Mouse (Mus musculus) testis, adult 2 months (tissue): ENCODE data around the gene Themis3. TPM values are rescaled to one million over a fixed set of nuclear protein-coding genes. Genes with fewer than 3 reads are reported as not detected.

Experiments
- H3K27ac ChIP-seq: fragments of 200-500 bp; 2 replicates; pipeline ENCODE4 v1.5.1; 2012; ENCODE audit warnings: low read depth, low read length; ENCODE audit not compliant: control insufficient read depth, insufficient read depth
- H3K27me3 ChIP-seq: fragments of 200-500 bp; 2 replicates; pipeline ENCODE4 v1.6.1; 2012; ENCODE audit warnings: mild to moderate bottlenecking, low read length, moderate library complexity; ENCODE audit not compliant: control insufficient read depth, insufficient read depth
- H3K36me3 ChIP-seq: fragments of 200-500 bp; 2 replicates; pipeline ENCODE4 v1.6.1; 2012; ENCODE audit warnings: mild to moderate bottlenecking, low read length; ENCODE audit not compliant: control insufficient read depth, insufficient read depth
- H3K4me1 ChIP-seq: fragments of 200-500 bp; 2 replicates; pipeline ENCODE4 v1.6.1; 2012; ENCODE audit warnings: low read length; ENCODE audit not compliant: control insufficient read depth, insufficient read depth
- H3K4me3 ChIP-seq: fragments of 200-500 bp; 2 replicates; pipeline ENCODE4 v1.5.1; 2012; ENCODE audit warnings: low read depth, mild to moderate bottlenecking, low read length, moderate library complexity, mixed read lengths; ENCODE audit not compliant: control insufficient read depth
- CTCF ChIP-seq: fragments of 200-500 bp; IDR thresholded peaks from 2 replicates; pipeline ENCODE4 v1.5.1; 2012; ENCODE audit warnings: low read depth, mild to moderate bottlenecking, inconsistent platforms, low read length, moderate library complexity; ENCODE audit not compliant: control insufficient read depth, insufficient read depth, insufficient replicate concordance
- POLR2A ChIP-seq: fragments of 200-500 bp; IDR thresholded peaks from 2 replicates; pipeline ENCODE4 v1.6.1; 2012; ENCODE audit warnings: low read depth, mild to moderate bottlenecking, inconsistent platforms, low read length, moderate library complexity; ENCODE audit not compliant: control insufficient read depth
- polyA plus RNA-seq: library from polyadenylated mRNA; depleted of rRNA; stranded (reverse); fragments of >200 nt; gene quantifications from 2 replicates; pipeline ENCODE4 v1.2.3, GENCODE M21; 2012

Gene Themis3
- polyA plus RNA-seq, 1 experiment: not detected

DNA sequence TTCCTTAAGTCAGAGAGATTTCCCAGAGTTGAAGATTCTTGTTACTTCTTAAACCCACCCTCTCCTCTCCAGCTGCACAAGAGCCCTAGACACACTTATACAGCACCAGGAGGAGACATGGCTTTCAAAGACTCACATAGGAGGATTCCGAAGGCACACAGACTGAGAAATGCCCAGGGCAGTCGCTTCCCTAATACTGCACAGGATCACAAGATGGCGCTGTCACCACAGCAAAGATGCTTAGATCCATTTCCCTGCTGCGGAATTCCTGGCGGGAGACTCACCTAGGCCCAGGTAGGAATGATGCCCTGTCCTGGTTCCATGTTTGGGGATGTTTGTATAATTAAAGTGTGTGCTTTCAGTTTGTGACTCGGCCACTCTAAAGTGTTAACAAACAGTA is 16.4 kb downstream of the Themis3 start:
- H3K36me3 ChIP-seq: no peaks in the 10 kb centered on the region
- H3K27me3 ChIP-seq: no peaks in the 10 kb centered on the region
- TF ChIP-seq CTCF (peak; percentile 61; the same call in 1 of the 2 replicates), POLR2A (no peak)
- H3K4me1 ChIP-seq: no peaks in the 10 kb centered on the region; the same call in 1 of the 2 replicates
- H3K4me3 ChIP-seq: no peak overlapping the region
- H3K27ac ChIP-seq: no peak overlapping the region

DNA sequence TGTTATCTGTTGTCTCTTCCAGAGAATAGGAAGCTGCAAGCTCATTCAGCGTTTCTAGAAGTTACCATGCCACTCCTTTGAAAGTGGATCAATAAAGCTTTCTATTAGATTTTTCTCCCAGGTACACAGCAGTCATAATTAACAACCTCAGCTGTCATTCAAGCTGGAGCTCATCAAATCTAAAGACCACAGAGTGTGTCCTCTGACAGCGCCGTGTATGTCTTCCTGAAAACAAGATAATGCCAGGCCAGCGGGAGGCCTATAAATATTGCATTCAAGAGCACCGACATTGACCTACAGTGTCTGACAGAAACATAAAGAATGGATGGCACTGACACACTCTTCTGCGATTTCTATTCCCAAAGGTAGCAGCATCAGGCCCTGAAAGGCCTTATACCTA is 16.9 kb downstream of the Themis3 start:
- H3K27ac ChIP-seq: no peak overlapping the region
- H3K27me3 ChIP-seq: no peaks in the 10 kb centered on the region
- H3K36me3 ChIP-seq: no peaks in the 10 kb centered on the region
- TF ChIP-seq CTCF: no peak
- no peak for TF ChIP-seq POLR2A
- no peaks in the 10 kb centered on the region; the same call in 1 of the 2 replicates for H3K4me1 ChIP-seq
- no peak overlapping the region for H3K4me3 ChIP-seq

DNA sequence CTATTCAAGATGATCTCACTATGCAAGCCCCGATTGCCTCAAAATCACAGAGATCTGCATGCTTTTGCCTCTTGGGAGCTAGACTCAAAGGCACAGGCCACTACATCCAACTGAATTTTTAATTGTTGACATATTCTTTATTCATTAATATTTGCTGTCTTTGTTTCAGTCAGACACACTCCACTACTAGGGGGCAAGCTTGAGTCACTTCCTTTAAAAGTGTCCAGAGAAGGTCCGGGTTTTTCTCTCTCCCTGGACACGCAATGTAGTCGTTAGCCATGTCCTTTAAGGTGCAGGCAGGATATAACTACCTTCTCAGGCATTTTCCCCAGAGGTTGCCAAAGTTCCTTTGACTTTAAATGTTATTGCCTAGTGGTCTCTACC is 21.8 kb downstream of the Themis3 start:
- Histone ChIP-seq H3K27ac (no peak overlapping the region), H3K36me3 (no peaks in the 10 kb centered on the region), H3K27me3 (no peaks in the 10 kb centered on the region), H3K4me3 (no peak overlapping the region), H3K4me1 (no peaks in the 10 kb centered on the region)
- no peak for TF ChIP-seq POLR2A
- TF ChIP-seq CTCF: no peak

DNA sequence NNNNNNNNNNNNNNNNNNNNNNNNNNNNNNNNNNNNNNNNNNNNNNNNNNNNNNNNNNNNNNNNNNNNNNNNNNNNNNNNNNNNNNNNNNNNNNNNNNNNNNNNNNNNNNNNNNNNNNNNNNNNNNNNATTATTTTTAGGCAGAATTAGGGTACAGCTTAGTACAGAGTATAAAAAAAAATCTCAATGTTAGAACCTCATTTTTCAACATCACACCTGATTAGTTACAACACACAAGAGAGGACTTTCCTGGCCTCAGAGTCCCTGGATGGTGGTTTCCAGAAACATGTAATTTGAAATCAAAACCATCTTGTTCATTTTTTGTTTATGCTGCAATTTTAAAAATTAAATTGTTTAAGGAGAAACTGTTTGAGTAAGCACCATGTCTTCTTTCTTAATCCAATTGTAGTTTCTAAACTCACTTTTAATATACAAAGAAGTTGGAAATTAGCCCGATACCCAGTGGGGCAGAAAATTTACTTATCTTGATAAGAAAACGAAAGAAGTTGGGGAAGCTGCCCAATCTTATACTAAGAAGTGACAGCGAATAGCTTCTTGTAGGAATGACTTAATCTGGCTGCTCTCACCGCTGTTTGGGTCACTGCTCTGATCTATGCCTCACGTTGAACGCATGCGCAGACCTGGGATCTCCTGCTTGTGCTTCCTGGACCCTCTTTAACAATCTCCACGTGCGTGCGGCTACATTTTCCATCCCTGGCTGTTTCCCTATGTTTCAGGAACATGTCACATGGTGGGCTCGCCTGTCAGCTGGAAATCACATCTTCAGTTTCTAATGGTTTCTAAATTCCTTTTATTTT is 22.4 kb downstream of the Themis3 start:
- TF ChIP-seq POLR2A (no peak), CTCF (no peak)
- Histone ChIP-seq H3K4me1 (no peaks in the 10 kb centered on the region), H3K27me3 (no peaks in the 10 kb centered on the region), H3K4me3 (no peak overlapping the region), H3K27ac (no peak overlapping the region), H3K36me3 (no peaks in the 10 kb centered on the region)

DNA sequence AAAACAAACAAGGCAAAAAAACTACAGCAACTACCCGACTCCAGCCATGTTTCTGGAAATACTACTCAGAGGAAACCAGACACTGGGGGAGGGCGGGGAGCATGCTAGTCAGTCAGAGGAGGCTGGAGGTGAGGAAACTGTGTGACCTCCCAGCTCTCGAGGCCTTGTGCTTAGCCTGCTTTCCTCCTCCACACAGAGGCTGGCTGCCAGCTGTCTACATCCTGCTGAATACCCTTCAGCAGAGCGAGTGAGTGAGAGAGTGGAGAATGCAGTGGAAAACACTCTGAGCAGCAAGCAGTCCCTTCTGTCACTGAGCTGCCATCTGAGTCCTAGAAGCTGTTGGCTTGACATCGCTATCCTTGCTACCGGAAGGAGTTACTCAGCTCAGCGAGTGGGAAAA is 30.2 kb downstream of the Themis3 start:
- TF ChIP-seq POLR2A: no peak
- no peak for TF ChIP-seq CTCF
- Histone ChIP-seq H3K4me3 (no peak overlapping the region), H3K27ac (no peak overlapping the region), H3K4me1 (peaks cover 2% of the 10 kb centered on the region), H3K27me3 (no peaks in the 10 kb centered on the region), H3K36me3 (no peaks in the 10 kb centered on the region)

DNA sequence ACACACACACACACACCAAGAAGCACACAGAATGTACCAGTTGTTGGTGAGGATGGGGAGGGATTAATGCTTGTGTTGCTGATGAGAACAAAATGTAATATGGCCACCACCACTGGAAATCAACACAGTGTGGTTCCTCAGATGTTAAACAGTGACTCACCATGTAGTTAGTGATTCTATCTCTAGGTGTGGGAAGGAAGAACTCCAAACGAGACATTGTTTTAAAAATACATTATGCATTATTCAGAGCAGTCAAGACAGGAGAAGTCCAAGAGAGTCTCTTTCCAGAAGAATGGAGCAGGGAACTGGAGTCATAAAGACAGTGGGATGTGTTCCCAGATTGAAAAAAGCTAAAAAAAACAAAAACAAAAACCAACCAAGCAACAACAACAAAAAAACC is 30.9 kb downstream of the Themis3 start:
- Histone ChIP-seq H3K27ac (no peak overlapping the region), H3K36me3 (no peaks in the 10 kb centered on the region), H3K4me3 (no peak overlapping the region)

DNA sequence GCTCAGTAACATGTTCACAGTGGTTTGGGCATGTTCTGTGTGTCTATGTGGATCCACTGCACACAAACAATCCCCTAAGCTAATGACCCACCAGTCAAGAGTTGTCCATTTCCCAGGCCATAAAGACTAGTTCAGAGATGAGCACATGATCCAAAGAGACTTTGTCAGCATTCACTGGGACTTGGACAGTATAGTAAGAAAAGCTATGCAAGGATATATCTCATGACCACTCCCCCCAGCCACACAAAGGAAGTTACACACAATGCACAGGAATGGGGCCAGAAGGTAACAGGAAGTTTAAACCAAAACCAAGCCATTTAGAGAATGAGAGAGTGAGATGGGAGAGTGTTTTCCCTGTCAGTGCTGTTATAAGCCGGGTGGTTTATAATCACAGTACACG is 33.0 kb downstream of the Themis3 start:
- TF ChIP-seq POLR2A (no peak), CTCF (no peak)
- H3K27me3 ChIP-seq: no peaks in the 10 kb centered on the region
- H3K4me3 ChIP-seq: no peak overlapping the region
- no peaks in the 10 kb centered on the region for H3K36me3 ChIP-seq
- H3K4me1 ChIP-seq: peaks cover 2% of the 10 kb centered on the region
- no peak overlapping the region for H3K27ac ChIP-seq

More for the DNA sequence above, 30.9 kb downstream of the Themis3 start:
- no peak for TF ChIP-seq POLR2A
- no peak for TF ChIP-seq CTCF
- Histone ChIP-seq H3K4me1 (peaks cover 2% of the 10 kb centered on the region), H3K27me3 (no peaks in the 10 kb centered on the region)
